Mouse (Mus musculus): ENCODE results near the gene Smim24.

The Smim24 gene

DNA sequence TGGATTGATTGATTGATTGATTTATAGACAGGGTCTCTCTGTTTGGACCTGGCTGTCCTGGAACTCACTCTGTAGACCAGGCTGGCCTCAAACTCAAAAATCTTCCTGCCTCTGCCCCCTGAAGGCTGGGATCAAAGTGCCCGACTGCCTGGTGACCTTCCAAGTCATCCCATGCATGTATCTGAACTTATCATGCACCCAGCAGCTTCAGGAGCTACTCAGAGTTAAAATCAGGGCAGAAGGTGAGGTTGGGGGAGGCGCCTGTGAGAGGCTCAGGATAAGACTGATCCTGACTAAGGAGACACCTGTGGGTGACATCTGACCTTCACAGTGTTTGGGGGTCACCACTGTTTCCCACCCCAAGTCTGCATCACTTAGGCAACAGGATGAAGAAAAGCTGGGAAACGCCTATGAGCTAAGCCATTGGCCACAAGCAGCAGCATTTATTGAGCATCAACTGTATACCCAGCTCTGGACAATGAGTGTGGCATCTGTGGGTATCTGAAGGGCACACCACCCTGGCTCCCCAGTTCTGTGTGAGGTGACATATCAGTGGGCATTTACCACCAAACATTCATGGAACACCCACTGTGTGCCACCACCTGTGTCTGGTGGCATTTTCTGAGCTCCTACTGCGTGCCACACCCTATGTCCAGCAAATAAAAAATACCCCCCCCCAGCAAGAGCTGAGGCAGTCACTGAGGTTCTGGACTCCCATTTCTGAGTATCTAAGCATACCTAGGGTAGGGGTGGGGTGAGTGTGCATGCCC is 30.8 kb downstream of the Smim24 start:
- peak; percentile 58 for DNase-seq

DNA sequence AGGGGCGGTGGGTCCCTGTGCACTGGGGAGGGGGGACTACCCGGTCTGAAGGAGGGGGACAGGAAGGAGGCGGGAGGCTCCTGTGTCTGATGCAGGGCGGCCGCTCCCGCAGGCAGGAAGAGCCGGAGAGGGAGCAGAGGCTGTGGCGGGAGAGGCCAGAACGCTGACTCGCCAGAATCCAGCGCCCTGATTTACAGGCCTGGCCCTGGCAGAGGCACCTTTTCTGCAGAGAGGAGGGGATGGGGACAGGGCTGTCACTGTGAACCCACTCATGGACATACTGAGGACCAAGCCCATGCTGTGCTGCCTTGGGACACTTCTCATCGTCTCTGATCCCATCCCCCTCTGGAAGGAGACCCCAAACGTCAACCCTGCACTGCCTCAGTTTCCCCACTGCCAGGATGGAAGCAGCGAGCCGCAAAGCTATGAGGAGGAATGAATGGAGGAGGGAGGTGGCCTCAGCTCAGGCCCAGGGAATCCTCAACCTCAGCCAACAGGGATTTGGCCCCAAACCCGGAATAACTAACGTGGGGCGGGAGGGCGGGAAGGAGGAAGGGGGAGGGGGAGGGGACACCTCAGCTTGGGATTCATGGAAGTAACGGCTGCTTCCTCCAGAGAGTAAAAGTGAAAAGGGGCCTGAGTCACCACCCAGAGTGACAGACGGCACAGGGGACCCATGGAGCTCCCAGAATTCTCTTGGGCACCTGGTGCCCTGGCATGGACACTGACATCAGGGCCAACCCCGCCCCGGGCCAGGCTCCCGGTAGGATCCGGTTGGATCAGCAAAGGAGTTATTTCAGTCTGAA is 31.6 kb downstream of the Smim24 start:
- peak; percentile 93 for DNase-seq

DNA sequence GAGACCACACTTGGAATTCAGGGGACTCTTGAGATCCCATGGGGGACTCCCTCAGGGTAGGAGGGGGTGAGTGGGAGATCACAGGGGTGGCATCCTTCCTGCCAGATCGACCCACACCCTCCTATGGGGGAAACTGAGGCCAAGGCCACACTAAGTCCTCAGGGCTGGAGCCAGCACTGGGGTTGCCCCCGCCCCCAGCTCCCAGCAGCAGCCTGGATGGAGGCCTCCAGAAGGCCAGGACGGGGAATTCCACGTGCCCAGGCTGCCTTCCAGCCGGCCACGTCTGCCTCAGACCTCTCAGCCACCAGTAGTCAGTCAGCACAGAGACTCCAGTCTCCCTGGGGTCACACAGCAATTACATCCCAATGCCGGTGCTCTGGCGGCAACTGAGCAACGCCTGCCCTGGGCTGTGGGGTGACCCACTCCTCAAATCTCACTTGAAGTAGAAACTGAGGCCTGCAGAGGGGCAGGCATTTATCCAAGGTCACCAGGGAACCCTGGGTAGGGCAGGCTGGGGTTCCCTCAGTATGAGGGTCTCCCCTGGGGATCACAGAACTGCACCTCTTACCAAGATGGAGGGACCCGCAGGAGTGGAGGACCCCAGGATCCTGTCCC is 32.5 kb downstream of the Smim24 start:
- peak; percentile 82 for DNase-seq

DNA sequence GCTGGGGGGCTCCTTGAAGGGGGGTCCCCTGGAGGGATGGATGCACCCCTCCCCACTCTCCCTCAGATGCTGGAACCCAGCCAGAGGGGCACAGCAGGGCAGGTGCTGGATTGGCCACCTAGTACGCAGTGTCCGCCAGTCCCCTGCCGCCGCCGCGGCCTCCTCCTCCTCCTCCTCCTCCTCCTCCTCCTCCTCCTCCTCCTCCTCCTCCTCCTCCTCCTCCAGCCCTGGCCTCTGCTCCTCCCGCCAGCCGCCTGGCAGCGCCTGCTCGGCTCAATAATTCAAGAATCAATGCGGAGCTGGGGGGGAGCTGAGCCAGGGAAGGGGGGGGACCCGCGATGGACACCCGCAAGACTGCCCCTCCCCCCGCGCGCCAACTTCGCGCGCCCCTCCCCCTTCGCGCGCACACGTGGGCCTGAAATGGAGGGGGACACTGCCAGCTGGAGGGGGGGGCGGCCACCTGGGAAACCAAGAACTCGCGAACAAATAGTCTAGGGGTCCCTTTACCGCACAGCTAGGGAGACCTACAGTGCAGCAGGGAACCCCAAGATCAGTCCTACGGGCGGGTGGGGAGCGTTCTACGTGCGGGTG is 33.3 kb downstream of the Smim24 start:
- DNase-seq = peak; percentile 76

DNA sequence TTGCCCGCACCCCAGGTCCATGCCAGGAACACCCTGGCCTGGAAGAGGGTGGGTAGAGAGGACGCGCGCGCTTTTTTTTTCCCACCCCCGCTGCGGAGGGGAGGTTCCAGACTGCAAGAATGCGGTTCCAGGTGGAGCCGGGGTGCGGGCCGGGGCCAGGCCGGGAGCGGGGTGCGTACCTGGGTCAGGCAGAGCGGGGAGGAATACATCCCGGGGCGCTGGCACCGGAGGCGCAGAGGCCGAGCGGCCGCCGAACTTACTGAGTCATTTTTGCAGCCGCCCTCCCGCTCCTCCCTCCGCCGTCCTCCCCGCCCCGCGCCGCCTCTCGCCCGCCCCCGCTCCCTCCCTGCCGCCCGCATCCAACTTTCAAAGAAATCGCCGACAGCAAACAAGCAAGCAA is 34.0 kb downstream of the Smim24 start:
- peak; percentile 80 for DNase-seq

DNA sequence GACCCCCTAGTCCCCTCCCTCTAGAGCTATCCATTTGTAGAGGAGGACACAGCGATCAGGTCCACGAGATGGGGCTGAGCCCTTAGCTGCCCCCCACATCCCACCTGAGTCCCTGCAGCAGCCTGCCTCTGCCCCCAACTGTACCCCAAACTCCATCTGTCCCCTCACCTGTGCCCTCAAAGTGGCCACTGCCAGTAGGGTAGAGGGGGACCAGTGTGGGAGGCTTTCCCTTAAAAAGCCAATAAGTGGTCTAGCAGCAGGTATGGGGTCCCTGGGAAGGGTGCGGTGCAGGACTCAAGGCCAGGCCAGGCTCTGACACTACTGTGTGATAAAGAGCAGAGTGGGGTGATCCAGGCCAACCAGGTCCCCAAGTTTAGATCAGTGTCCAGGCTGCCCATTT is 34.5 kb downstream of the Smim24 start:
- peak; percentile 62 for DNase-seq

DNA sequence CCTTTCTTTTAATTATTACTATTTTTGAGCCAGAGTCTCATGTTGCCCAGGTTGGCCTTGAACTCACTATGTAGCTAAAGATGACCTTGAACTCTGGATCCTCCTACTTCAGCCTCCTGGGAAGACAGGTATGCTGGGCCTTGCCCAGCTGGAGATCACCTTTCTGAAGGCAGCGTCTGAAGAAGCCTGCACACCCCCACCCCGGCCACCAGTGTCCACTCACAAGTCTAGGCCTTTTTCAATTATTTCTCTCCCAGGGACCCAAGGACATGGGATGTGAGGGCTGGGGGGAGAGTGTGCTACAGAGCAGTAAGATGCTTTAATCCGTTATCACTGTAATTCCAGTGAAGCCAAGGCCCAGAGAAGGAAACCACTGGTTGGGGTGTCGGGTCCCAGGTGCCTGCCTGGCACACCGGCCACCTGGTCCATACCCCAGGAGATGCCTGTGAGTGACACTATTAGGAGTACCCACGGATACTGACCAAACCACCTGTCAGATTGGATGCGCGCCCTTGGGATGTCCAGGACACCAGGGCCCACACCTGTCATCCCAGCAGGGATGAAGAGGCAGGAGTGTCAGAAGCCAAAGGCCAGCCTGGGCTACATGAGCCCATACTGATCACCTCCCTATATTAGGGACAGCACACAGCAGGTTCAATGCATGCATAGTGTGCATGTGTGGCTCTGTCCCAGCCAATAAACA is 35.1 kb downstream of the Smim24 start:
- DNase-seq = peak; percentile 84

DNA sequence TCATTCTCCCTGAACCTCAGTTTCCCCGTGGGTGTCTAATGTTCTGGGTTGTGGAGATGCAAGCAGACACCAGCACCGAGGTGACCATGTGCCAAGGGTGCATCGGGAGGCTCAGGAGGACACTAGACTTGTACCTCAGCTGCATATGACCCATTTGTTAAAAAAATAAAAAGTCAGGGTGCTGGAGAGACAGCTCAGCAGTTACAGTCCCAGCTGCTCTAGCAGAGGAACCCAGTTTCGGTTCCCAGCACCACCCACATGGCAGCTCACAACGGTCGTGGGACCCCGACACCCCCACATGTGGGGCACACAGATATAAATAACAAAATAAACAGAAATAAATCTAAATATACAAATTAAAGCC is 35.6 kb downstream of the Smim24 start:
- DNase-seq = no peak

DNA sequence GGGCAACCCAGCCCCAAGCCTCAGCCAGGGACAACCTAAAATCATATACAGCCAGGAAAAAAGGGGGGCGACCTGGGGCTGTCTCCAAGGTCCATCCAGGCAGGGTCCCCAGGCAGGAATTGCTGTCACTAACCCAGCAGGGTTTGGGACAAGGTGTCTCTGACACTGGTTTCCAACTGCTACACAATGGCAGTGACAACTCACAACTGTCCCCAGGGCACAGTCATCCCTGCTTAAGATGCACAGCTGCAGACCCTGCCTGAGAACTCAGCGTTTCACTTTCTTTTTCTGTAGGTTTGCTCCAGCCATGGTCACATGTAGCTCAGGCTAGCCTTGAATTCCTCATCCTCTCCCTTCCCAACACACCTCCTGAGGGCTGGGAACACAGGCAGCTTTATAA is 36.2 kb downstream of the Smim24 start:
- peak; percentile 64 for DNase-seq

DNA sequence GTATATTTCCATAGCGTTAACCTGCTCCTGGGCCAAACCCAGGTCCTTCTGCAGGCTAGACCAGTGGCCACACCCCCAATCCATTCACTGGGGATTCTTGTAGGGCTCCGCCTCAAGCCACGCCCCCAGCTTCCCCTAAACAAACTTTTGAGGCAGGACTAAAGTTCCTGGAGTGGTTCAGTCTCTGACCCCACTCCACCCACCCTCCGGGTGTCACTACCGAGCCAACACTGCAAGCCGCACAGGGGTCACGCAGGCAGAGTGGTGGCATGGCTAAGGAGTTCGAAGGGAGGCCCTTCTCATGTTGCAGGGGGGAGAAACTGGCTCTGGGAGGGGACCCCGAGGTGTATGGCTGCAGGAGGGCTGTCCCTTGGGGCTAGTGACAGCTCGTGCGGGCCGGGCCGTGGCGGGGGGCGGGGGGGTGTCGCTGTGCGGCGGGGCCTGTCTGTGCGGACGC is 36.8 kb downstream of the Smim24 start:
- peak; percentile 87 for DNase-seq

DNA sequence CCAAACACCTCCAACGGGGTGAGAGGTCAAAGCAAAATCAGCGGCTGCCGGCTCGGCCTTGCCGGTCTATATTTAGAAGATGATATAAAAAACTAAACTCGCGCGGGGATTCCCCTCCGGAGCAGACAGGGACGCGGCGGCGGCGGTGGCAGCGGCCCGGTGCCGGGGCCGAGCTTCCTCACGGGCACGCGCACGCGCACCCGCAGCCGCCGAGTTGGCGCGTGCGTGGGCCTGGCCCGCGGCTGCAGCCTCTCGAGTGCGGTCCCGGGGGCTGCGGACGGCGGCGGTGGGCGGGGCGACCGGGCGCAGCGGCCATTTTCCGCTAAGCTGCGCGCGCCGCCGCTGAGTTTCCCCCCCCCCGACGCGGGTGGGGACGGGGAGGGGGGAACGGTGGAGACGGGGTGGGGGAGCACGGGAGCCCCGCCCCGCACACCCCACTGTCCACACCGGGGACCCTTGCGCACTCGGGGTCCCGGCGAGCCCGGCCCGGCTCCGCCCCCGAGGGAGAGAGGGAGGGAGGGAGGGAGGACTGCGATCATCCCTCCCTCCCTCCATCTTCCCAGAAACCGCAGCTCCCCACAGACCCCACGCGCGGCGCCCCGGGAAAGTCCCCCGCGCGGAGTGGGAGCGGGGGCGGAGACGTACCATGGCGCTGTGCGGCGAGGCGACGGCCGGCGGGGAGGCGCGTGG is 37.4 kb downstream of the Smim24 start:
- peak; percentile 91 for DNase-seq

DNA sequence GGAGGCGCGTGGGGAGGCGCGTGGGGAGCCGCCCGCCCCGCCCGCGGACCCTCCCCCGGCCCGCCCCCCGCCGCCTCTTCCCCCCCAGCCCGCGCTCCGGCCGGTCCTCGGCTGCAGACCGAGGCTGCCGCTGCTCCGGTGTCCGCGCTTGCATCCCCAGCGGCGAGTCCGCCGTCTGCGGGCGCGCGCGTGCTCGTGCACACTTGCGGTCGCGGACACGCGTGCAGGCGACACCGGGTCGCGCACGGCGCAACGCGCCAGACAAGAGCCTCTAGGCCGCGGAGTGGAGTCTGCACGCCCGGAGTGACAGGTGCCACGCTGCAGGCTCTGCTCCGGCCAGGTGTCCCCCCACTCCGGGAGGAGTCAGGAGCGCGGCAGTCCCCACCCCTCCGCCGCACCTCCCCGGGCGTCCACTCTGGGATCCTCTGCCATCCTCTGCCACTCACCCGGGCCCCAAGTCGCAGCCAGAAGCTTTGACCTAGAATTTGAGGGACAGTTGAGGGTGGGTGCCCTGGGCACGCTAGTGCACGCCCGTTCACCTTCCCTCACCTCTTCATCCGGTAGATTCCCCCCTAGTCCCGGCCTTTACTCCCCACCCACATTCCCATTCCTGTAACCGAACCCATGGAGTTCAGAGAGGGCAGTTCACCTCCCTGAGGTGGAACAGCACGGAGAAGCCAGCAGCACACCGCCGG is 38.1 kb downstream of the Smim24 start:
- peak; percentile 92 for DNase-seq

DNA sequence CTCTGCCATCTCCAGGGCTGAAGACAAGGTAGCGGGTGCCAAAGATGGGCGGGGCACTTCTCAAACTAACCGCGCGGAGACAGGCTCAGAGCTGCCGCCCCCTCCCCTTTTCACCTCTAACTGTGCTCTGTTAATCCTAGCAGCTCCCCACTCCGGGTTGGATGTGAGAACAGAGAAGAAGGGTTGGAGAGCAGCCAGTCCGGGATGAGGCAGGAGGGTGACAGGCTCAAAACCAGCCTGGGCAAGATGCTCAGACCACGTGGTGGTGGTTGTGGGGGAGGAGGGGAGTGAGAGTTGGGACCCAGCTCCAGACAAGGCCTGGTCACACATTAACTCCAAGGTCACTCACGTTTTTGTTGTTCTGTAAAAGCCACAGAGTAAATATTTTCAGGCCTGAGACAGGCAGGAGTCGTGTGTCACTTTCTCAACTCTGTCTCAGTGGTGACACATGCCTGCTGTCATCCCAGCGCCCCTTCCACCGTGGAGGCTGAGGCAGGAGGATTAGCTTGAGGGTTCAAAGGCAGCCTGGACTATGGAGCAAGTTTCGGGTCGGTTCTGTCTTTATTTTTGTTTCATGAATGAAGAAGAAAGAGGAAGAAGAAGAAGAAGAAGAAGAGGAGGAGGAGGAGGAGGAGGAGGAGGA is 38.8 kb downstream of the Smim24 start:
- DNase-seq = peak; percentile 84

DNA sequence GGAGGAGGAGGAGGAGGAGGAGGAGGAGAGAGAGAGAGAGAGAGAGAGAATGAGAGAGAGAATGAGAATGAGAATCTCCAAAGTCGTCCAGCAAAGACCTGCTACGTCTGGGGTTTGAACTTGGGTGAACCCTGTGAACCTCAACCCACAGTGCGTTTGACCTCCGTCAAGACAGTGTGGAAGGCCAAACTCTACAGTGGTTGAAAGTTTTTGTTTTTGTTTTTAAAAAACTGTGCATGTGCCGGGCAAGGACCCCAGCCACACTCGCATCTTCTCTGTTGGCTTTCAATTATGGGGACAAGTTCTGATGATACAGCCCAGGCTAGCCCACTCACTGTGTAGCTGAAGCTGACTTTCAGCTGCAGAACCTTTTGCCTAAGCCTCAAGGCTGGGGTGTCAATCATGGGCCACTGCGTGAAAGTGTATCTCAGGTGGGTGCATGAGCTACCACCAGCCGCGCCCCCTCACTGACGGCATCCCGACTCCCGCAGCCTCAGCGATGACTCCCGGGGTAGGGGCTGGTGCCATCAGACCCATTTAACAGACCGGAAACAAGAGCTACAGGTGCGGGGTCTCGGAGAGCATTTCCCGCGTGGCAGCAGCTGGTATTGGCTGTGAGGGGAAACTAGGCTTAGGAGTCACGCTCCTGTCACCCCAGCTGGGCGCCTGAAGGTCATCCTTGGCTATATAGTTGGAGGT is 39.5 kb downstream of the Smim24 start:
- DNase-seq = peak; percentile 75

DNA sequence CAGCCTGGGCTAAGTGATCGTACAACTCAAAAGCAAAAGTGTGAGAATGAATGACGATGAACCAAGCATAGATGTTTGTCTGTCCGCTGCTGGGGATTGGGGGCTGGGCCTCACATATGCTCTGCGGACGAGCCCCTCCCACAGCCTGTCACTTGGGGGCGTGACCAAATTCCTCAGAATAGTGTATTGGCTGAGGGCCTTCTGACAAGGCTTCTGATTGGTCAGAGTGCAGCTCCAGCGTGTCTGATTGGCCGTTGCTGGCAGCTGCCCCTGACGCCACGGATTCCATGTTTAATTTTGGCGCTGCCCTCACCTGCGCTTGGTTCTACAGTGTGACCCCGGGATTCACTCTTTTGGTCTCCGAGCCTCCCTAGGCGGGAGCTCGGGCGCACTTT is 40.0 kb downstream of the Smim24 start:
- DNase-seq = peak; percentile 97

DNA sequence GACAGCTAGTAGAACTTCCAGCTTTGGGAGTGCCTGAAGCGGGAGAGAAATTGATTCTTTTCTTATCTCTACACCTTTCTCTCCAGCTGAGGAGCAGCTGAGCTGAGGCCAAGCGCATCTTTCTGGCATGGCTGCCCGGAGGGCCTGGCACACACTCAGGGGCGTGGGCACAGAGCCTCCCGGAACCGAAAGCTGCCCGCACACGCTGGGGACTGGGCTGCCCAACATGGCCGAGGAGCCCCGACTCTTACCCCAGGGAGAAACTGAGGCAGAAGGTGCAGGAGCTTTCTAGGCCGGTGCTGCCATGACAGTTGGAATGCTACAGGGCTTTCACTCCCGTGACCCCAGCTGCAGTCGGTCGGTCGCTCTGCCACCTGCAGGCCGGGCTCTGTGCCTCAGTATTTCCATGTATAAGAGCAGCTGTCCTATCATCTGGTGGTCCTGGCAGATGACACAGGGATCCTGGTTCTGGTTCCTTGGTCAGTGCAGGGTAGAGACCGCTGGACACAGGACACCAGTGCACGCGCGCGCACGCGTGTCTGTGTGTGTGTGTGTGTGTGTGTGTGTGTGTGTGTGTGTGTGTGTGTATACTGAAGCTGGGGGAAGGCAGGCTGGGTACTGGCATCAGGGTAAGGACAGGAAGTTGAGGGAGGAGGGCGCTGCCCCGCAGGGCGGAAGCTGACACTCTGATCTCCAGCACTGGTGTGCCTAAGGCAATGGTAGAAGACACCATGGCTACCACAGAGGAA is 40.9 kb downstream of the Smim24 start:
- peak; percentile 74 for DNase-seq

DNA sequence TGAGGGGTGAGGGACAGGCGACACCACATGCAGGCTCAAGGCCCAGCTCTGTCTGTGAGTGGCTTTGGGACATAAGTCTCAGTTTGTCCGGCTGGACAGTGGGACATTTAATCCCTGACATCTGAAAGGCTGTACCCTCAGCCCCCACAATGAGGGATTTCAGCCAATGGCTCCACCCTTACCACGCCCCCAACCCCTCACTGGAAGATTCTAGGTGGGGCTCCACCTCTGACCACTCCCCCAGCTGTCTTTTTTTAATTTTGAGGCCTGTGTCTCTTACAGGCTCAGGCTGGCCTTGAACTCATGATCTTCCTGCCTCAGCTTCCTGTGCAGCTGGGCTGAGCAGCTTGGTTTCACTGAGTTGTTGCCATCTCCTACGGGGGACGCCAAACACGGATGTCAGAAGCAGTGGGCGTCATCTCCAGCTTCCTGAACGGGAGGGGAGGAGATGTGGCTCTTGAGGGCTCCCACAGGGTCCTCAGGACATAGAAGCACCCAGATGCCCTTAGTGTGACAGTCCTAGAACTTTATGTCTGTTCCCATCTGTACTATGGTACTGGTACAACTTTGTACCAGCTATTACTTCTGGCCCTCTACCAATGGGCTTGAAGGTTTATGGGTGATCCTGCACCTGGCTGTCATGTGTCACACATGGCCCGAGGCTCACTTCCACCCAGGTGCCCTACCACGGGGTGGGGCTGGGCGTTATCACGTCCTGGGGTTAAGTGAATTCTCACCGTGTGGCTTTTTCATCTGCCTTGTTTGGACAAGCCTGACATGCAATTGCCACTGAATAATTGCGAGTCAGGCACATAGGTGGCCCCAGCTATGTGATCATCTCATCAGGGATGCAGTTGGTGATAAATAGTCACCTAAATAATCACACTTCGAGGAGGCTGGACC is 41.8 kb downstream of the Smim24 start:
- DNase-seq = peak; percentile 63

DNA sequence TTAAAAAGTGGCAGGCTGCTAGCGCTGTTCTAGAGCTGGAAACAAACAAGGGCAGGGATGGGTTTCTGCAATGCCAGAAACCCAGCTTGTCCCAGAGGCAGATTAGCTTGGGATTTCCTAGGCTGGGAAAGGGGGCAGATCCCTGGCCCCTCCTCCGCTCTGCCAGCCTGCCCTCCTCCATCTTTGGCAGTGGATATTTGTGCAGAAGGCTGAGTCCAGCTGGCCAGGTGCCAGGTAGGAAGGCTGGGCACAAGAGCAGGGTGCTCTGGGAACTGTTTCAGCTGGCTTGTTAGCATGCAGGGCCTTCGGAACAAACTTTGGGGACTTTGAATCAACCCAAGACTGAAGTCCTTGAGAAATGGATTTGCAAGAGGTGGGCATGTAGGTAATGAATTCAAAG is 42.6 kb downstream of the Smim24 start:
- DNase-seq = peak; percentile 89

Measured in cerebellum, adult 11-12 months (tissue).